Mouse (Mus musculus) liver, embryonic 16.5 days (tissue): Measurements from ENCODE around the gene Nit2. TPM values are rescaled to one million over a fixed set of nuclear protein-coding genes. Genes with fewer than 3 reads are reported as not detected.
A peak's percentile ranks its signal among the peaks of the same experiment; 100 is the strongest.

Experiments used
- ATAC-seq: fragments of 200-750 bp; cut with Nextera tagmentation; 2 replicates; pipeline ENCODE4 v1.8.0; 2017; ENCODE audit warnings: low read depth, mild to moderate bottlenecking, moderate number of reproducible peaks, moderate library complexity
- H3K27ac ChIP-seq: fragments of 300-500 bp; sonication (generic); 2 replicates; pipeline ENCODE4 v1.5.1; 2014; ENCODE audit warnings: mild to moderate bottlenecking, low read length
- H3K27me3 ChIP-seq: fragments of 300-500 bp; sonication (generic); 2 replicates; pipeline ENCODE4 v1.6.1; 2014; ENCODE audit warnings: low read depth, low read length, mixed read lengths; ENCODE audit not compliant: control insufficient read depth, insufficient read depth
- H3K36me3 ChIP-seq: fragments of 300-500 bp; sonication (generic); 2 replicates; pipeline ENCODE4 v1.6.1; 2014; ENCODE audit warnings: mild to moderate bottlenecking; ENCODE audit not compliant: control insufficient read depth, insufficient read depth
- H3K4me1 ChIP-seq: fragments of 300-500 bp; sonication (generic); 2 replicates; pipeline ENCODE4 v1.6.1; 2014; ENCODE audit warnings: low read depth, low read length, mixed read lengths; ENCODE audit not compliant: control insufficient read depth
- H3K4me2 ChIP-seq: fragments of 300-500 bp; sonication (generic); 2 replicates; pipeline ENCODE4 v1.6.1; 2014; ENCODE audit warnings: low read depth, low read length, mixed read lengths
- H3K4me3 ChIP-seq: fragments of 300-500 bp; sonication (generic); 2 replicates; pipeline ENCODE4 v1.5.1; 2014; ENCODE audit warnings: low read depth, mild to moderate bottlenecking, low read length
- H3K9ac ChIP-seq: fragments of 300-500 bp; sonication (generic); 2 replicates; pipeline ENCODE4 v1.6.1; 2014; ENCODE audit warnings: low read depth, low read length
- H3K9me3 ChIP-seq: fragments of 300-500 bp; sonication (generic); replicated peaks from 2 replicates; pipeline ENCODE4 v1.6.1; 2016; ENCODE audit warnings: low read length; ENCODE audit not compliant: control insufficient read depth
- WGBS: fragments of 180-500 bp; shearing (Covaris S2); extraction: QIAGEN DNeasy Blood & Tissue Kit; methylation state at CpG from one replicate; pipeline ENCODE4 v1.1.7; 2014; ENCODE audit not compliant: insufficient replicate concordance; 5-methylcytosine and 5-hydroxymethylcytosine counted together
- polyA plus RNA-seq: library from polyadenylated mRNA; unstranded; fragments of >200 nt; fragmentation: Nextera tagmentation; extraction: Ambion mirVana; gene quantifications from 2 replicates; pipeline ENCODE4 v1.2.1, GENCODE M21; 2015

Nit2 gene
- polyA plus RNA-seq = 47.4 and 48.0 TPM in 2 replicates

GRCm38 (mm10) chr16:57166611-57167513 is at the start of gene Nit2:
TSS of gene Nit2 (minus strand) at chr16:57167341.
- peak; percentile 95 for ATAC-seq
- whole genome bisulfite sequencing = under 1% methylated on average over 58 of the region's 58 CpGs
- H3K27ac ChIP-seq = peak within 1 kb of the TSS; percentile 86
- peak within 1 kb of the TSS; percentile 84 for H3K4me3 ChIP-seq
- H3K9ac ChIP-seq = peak within 1 kb of the TSS; percentile 80
- no peaks in the 10 kb centered on the region; the same call in 1 of the 2 replicates for H3K36me3 ChIP-seq
- H3K4me2 ChIP-seq = peak within 1 kb of the TSS; percentile 92
- peaks cover 14% of the 10 kb centered on the region for H3K4me1 ChIP-seq
- H3K27me3 ChIP-seq = no peaks in the 10 kb centered on the region
- no peaks in the 10 kb centered on the region for H3K9me3 ChIP-seq

- H3K4me2 ChIP-seq = no peak overlapping the region
- no peak overlapping the region for H3K27ac ChIP-seq
- no peaks in the 10 kb centered on the region for H3K9me3 ChIP-seq
- H3K9ac ChIP-seq = no peak overlapping the region
- no peaks in the 10 kb centered on the region for H3K4me1 ChIP-seq
- no peak for ATAC-seq
- no peaks in the 10 kb centered on the region for H3K27me3 ChIP-seq
- H3K4me3 ChIP-seq = no peak overlapping the region
- no peaks in the 10 kb centered on the region for H3K36me3 ChIP-seq
Measured at GRCm38 (mm10) chr16:57215957-57216356, 48.8 kb upstream of the Nit2 start.

GRCm38 (mm10) chr16:57211037-57211436 is 43.9 kb upstream of the Nit2 start:
- no peaks in the 10 kb centered on the region for H3K9me3 ChIP-seq
- no peaks in the 10 kb centered on the region for H3K4me1 ChIP-seq
- no peaks in the 10 kb centered on the region for H3K27me3 ChIP-seq
- H3K36me3 ChIP-seq = peaks cover 4% of the 10 kb centered on the region
- H3K27ac ChIP-seq = no peak overlapping the region
- no peak for ATAC-seq
- no peak overlapping the region for H3K4me3 ChIP-seq
- 79% methylated on average over 2 of the region's 2 CpGs for WGBS
- no peak overlapping the region for H3K9ac ChIP-seq
- no peak overlapping the region for H3K4me2 ChIP-seq

GRCm38 (mm10) chr16:57208342-57208741 is 41.2 kb upstream of the Nit2 start:
- no peak overlapping the region for H3K4me2 ChIP-seq
- no peaks in the 10 kb centered on the region for H3K4me1 ChIP-seq
- WGBS = 66% methylated on average over 2 of the region's 2 CpGs
- no peak overlapping the region for H3K4me3 ChIP-seq
- H3K9ac ChIP-seq = no peak overlapping the region
- H3K9me3 ChIP-seq = no peaks in the 10 kb centered on the region
- H3K27ac ChIP-seq = no peak overlapping the region
- no peak for ATAC-seq
- H3K27me3 ChIP-seq = no peaks in the 10 kb centered on the region
- peaks cover 4% of the 10 kb centered on the region for H3K36me3 ChIP-seq

- Histone ChIP-seq H3K4me2 (no peak overlapping the region), H3K9ac (no peak overlapping the region), H3K27me3 (no peaks in the 10 kb centered on the region), H3K36me3 (no peaks in the 10 kb centered on the region; the same call in 1 of the 2 replicates), H3K4me3 (no peak overlapping the region), H3K27ac (no peak overlapping the region), H3K4me1 (no peaks in the 10 kb centered on the region), H3K9me3 (no peaks in the 10 kb centered on the region)
- 53% methylated on average over 3 of the region's 3 CpGs for WGBS
- ATAC-seq = no peak
Measured at GRCm38 (mm10) chr16:57197281-57197680, 30.1 kb upstream of the Nit2 start.

GRCm38 (mm10) chr16:57196590-57196989 is 29.4 kb upstream of the Nit2 start:
- Histone ChIP-seq H3K4me2 (no peak overlapping the region), H3K36me3 (no peaks in the 10 kb centered on the region; the same call in 1 of the 2 replicates), H3K9me3 (no peaks in the 10 kb centered on the region), H3K4me3 (no peak overlapping the region), H3K27me3 (no peaks in the 10 kb centered on the region), H3K4me1 (no peaks in the 10 kb centered on the region), H3K27ac (no peak overlapping the region), H3K9ac (no peak overlapping the region)
- WGBS = 47% methylated on average over 5 of the region's 5 CpGs
- ATAC-seq = no peak

GRCm38 (mm10) chr16:57191214-57191613 is 24.1 kb upstream of the Nit2 start:
- H3K9me3 ChIP-seq = no peaks in the 10 kb centered on the region
- no peak overlapping the region for H3K9ac ChIP-seq
- H3K36me3 ChIP-seq = peaks cover 4% of the 10 kb centered on the region
- WGBS = 86% methylated on average over 14 of the region's 14 CpGs
- no peak overlapping the region for H3K27ac ChIP-seq
- no peak for ATAC-seq
- no peaks in the 10 kb centered on the region for H3K27me3 ChIP-seq
- H3K4me3 ChIP-seq = no peak overlapping the region
- no peaks in the 10 kb centered on the region for H3K4me1 ChIP-seq
- H3K4me2 ChIP-seq = no peak overlapping the region

GRCm38 (mm10) chr16:57190390-57190789 is 23.2 kb upstream of the Nit2 start:
- H3K4me2 ChIP-seq = no peak overlapping the region
- ATAC-seq = no peak
- H3K9me3 ChIP-seq = no peaks in the 10 kb centered on the region
- no peaks in the 10 kb centered on the region for H3K27me3 ChIP-seq
- H3K9ac ChIP-seq = no peak overlapping the region
- H3K27ac ChIP-seq = no peak overlapping the region
- no peaks in the 10 kb centered on the region for H3K4me1 ChIP-seq
- H3K4me3 ChIP-seq = no peak overlapping the region
- peaks cover 4% of the 10 kb centered on the region for H3K36me3 ChIP-seq
- WGBS = 72% methylated on average over 8 of the region's 8 CpGs

- H3K4me2 ChIP-seq = no peak overlapping the region
- 29% methylated on average over 2 of the region's 2 CpGs for WGBS
- H3K36me3 ChIP-seq = peaks cover 4% of the 10 kb centered on the region
Measured at GRCm38 (mm10) chr16:57189493-57189892, 22.4 kb upstream of the Nit2 start.

More at GRCm38 (mm10) chr16:57189493-57189892, 22.4 kb upstream of the Nit2 start:
- Histone ChIP-seq H3K9ac (no peak overlapping the region), H3K9me3 (no peaks in the 10 kb centered on the region), H3K27ac (no peak overlapping the region), H3K4me3 (no peak overlapping the region), H3K4me1 (no peaks in the 10 kb centered on the region), H3K27me3 (no peaks in the 10 kb centered on the region)
- 0 out of 2 replicates have a peak, but pooled peaks have one; percentile 35 for ATAC-seq
